Mouse (Mus musculus): Measurements from ENCODE around the gene Olfr1240. TPM values are rescaled to one million over a fixed set of nuclear protein-coding genes. Genes with fewer than 3 reads are reported as not detected.

Gene Olfr1240
- polyA plus RNA-seq (2012; rRNA removed): not detected in 2 replicates
- not detected in 2 replicates for polyA plus RNA-seq (2014; fragmentation: Nextera tagmentation; extraction: Ambion mirVana)

- WGBS: 83% methylated on average over 3 of the region's 3 CpGs
- TF ChIP-seq POLR2A (IDR thresholded peaks at IDR 0.05; ENCODE audit: borderline replicate concordance, extremely low read depth, insufficient read depth, insufficient read length): no peak
- Histone ChIP-seq H3K9ac (ENCODE audit: low read depth, low read length, severe bottlenecking) (no peak within 1 kb of the TSS), H3K4me3 (replicated peaks; ENCODE audit: low read length) (no peak within 1 kb of the TSS), H3K4me2 (replicated peaks; ENCODE audit: low read depth, low read length, severe bottlenecking) (no peak within 1 kb of the TSS), H3K36me3 (ENCODE audit: control insufficient read depth, insufficient read depth, low read length) (no peaks in the 10 kb centered on the region), H3K27ac (replicated peaks; ENCODE audit: low read depth, low read length) (no peak within 1 kb of the TSS), H3K9me3 (ENCODE audit: control insufficient read depth, low read length) (no peaks in the 10 kb centered on the region), H3K27me3 (ENCODE audit: control insufficient read depth, insufficient read depth, low read length) (no peaks in the 10 kb centered on the region), H3K4me1 (ENCODE audit: control insufficient read depth, insufficient read depth, low read length) (no peaks in the 10 kb centered on the region)
- ATAC-seq (ENCODE audit: low FRiP score, low read depth) (no peak), DNase-seq (ENCODE audit: low spot score) (no peak)
These were observed at the start of gene Olfr1240 for GRCm38 (mm10) chr2:89442900-89443299. Gene Olfr1240, minus strand, starts transcription at chr2:89443000.

DNA sequence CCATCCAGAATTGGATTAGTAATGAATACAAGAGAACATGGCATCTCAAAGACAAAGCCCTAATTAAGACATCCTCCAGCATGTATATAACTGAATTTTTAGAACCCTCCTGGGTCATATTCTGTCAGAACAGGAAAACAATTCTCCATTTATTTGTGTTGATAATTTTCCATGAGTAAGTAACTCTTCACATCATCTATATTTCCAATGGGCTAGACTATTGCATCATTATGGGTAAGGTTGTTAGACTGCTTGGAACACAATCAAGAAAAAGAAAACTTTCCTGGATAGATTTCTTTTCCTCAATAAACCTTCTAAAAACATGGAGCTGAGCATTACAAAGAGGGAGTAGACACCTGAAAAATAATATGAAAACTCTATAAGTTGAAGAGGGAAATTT is 44.2 kb upstream of the Olfr1240 start, which contains the start of gene Olfr1241:
TSS of gene Olfr1241 (minus strand) at position 101 of the 400 bp plus-strand sequence.
- Histone ChIP-seq H3K9me3 (ENCODE audit: control insufficient read depth, low read length) (no peaks in the 10 kb centered on the region), H3K9ac (ENCODE audit: low read depth, low read length, severe bottlenecking) (no peak within 1 kb of the TSS), H3K27me3 (ENCODE audit: control insufficient read depth, insufficient read depth, low read length) (no peaks in the 10 kb centered on the region), H3K4me1 (ENCODE audit: control insufficient read depth, insufficient read depth, low read length) (no peaks in the 10 kb centered on the region), H3K4me2 (replicated peaks; ENCODE audit: low read depth, low read length, severe bottlenecking) (no peak within 1 kb of the TSS), H3K4me3 (replicated peaks; ENCODE audit: low read length) (no peak within 1 kb of the TSS), H3K36me3 (ENCODE audit: control insufficient read depth, insufficient read depth, low read length) (no peaks in the 10 kb centered on the region), H3K27ac (replicated peaks; ENCODE audit: low read depth, low read length) (no peak within 1 kb of the TSS)
- ATAC-seq (ENCODE audit: low FRiP score, low read depth) (no peak), DNase-seq (ENCODE audit: low spot score) (no peak)
- TF ChIP-seq POLR2A (IDR thresholded peaks at IDR 0.05; ENCODE audit: borderline replicate concordance, extremely low read depth, insufficient read depth, insufficient read length): no peak

- Histone ChIP-seq H3K4me1 (ENCODE audit: control insufficient read depth, insufficient read depth, low read length) (no peaks in the 10 kb centered on the region), H3K4me3 (replicated peaks; ENCODE audit: low read length) (no peak within 1 kb of the TSS), H3K36me3 (ENCODE audit: control insufficient read depth, insufficient read depth, low read length) (no peaks in the 10 kb centered on the region), H3K9me3 (ENCODE audit: control insufficient read depth, low read length) (no peaks in the 10 kb centered on the region), H3K27ac (replicated peaks; ENCODE audit: low read depth, low read length) (no peak within 1 kb of the TSS), H3K4me2 (replicated peaks; ENCODE audit: low read depth, low read length, severe bottlenecking) (no peak within 1 kb of the TSS), H3K27me3 (ENCODE audit: control insufficient read depth, insufficient read depth, low read length) (no peaks in the 10 kb centered on the region), H3K9ac (ENCODE audit: low read depth, low read length, severe bottlenecking) (no peak within 1 kb of the TSS)
- DNase-seq (ENCODE audit: low spot score) (no peak), ATAC-seq (ENCODE audit: low FRiP score, low read depth) (no peak)
- 86% methylated on average over 2 of the region's 2 CpGs for WGBS
- TF ChIP-seq POLR2A (IDR thresholded peaks at IDR 0.05; ENCODE audit: borderline replicate concordance, extremely low read depth, insufficient read depth, insufficient read length): no peak
These were observed 22.5 kb downstream of the Olfr1240 start, which contains the start of gene Olfr1239 for GRCm38 (mm10) chr2:89420307-89420706. Gene Olfr1239, minus strand, starts transcription at chr2:89420407.

DNA sequence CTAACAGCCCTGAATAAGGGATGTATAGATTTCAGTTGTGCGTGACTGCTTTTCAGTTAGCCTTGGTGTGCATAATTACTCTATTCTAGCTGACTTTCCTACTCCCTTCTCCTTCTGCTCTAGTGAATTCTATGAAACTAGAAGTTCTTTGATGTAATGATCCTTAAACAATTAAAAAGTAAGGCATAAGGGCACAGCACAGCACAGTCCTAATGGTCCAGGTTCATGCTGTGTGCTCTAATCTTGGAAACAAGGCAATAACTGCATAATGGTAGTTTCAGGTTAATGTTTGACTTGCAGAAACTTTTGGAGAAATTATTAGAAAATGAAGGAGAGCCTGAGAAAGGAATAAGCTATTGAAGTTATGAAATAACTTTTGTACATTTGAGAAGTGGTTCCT is 28.2 kb downstream of the Olfr1240 start:
- Histone ChIP-seq H3K9ac (ENCODE audit: low read depth, low read length, severe bottlenecking) (no peak overlapping the region), H3K4me3 (replicated peaks; ENCODE audit: low read length) (no peak overlapping the region), H3K27me3 (ENCODE audit: control insufficient read depth, insufficient read depth, low read length) (no peaks in the 10 kb centered on the region), H3K4me2 (replicated peaks; ENCODE audit: low read depth, low read length, severe bottlenecking) (no peak overlapping the region), H3K27ac (replicated peaks; ENCODE audit: low read depth, low read length) (no peak overlapping the region), H3K36me3 (ENCODE audit: control insufficient read depth, insufficient read depth, low read length) (no peaks in the 10 kb centered on the region), H3K9me3 (ENCODE audit: control insufficient read depth, low read length) (no peaks in the 10 kb centered on the region), H3K4me1 (ENCODE audit: control insufficient read depth, insufficient read depth, low read length) (no peaks in the 10 kb centered on the region)
- TF ChIP-seq POLR2A (IDR thresholded peaks at IDR 0.05; ENCODE audit: borderline replicate concordance, extremely low read depth, insufficient read depth, insufficient read length): no peak
- whole genome bisulfite sequencing: 91% methylated on average over 1 of the region's 1 CpGs
- ATAC-seq (ENCODE audit: low FRiP score, low read depth) (no peak), DNase-seq (ENCODE audit: low spot score) (no peak)

GRCm38 (mm10) chr2:89409576-89409975 is 33.2 kb downstream of the Olfr1240 start, which contains the start of gene Olfr1238:
Gene Olfr1238, minus strand, starts transcription at chr2:89409676.
- Histone ChIP-seq H3K9ac (ENCODE audit: low read depth, low read length, severe bottlenecking) (no peak within 1 kb of the TSS), H3K27ac (replicated peaks; ENCODE audit: low read depth, low read length) (no peak within 1 kb of the TSS), H3K4me2 (replicated peaks; ENCODE audit: low read depth, low read length, severe bottlenecking) (no peak within 1 kb of the TSS), H3K9me3 (ENCODE audit: control insufficient read depth, low read length) (no peaks in the 10 kb centered on the region), H3K36me3 (ENCODE audit: control insufficient read depth, insufficient read depth, low read length) (no peaks in the 10 kb centered on the region), H3K4me1 (ENCODE audit: control insufficient read depth, insufficient read depth, low read length) (no peaks in the 10 kb centered on the region), H3K4me3 (replicated peaks; ENCODE audit: low read length) (no peak within 1 kb of the TSS), H3K27me3 (ENCODE audit: control insufficient read depth, insufficient read depth, low read length) (no peaks in the 10 kb centered on the region)
- DNase-seq (ENCODE audit: low spot score): no peak
- no peak for TF ChIP-seq POLR2A (IDR thresholded peaks at IDR 0.05; ENCODE audit: borderline replicate concordance, extremely low read depth, insufficient read depth, insufficient read length)
- no peak for ATAC-seq (ENCODE audit: low FRiP score, low read depth)
- WGBS: 92% methylated on average over 2 of the region's 2 CpGs

DNA sequence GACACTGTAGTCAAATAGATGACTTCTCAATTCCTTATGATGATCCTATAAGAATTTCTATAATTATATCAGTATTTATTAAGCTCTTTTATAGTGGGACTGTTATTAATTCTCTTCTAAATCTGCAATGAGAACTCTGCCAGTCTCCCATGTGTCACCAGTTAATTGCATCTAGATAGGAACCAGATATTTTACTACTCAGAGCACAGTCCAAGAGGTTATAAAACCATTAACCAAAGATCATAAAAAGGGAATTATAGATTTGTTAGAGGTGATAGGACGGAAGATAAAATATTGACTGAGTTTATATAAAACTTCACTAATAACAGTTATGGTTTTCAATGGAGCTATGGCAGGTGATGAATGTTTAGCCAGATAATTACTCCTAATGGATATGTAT is 41.9 kb downstream of the Olfr1240 start:
- H3K4me2 ChIP-seq (replicated peaks; ENCODE audit: low read depth, low read length, severe bottlenecking): no peak overlapping the region
- ATAC-seq (ENCODE audit: low FRiP score, low read depth) (no peak), DNase-seq (ENCODE audit: low spot score) (no peak)
- no peak overlapping the region for H3K9ac ChIP-seq (ENCODE audit: low read depth, low read length, severe bottlenecking)
- H3K27ac ChIP-seq (replicated peaks; ENCODE audit: low read depth, low read length): no peak overlapping the region
- H3K4me3 ChIP-seq (replicated peaks; ENCODE audit: low read length): no peak overlapping the region
- no peaks in the 10 kb centered on the region for H3K4me1 ChIP-seq (ENCODE audit: control insufficient read depth, insufficient read depth, low read length)
- no peaks in the 10 kb centered on the region for H3K27me3 ChIP-seq (ENCODE audit: control insufficient read depth, insufficient read depth, low read length)
- H3K36me3 ChIP-seq (ENCODE audit: control insufficient read depth, insufficient read depth, low read length): no peaks in the 10 kb centered on the region
- no peaks in the 10 kb centered on the region for H3K9me3 ChIP-seq (ENCODE audit: control insufficient read depth, low read length)
- no peak for TF ChIP-seq POLR2A (IDR thresholded peaks at IDR 0.05; ENCODE audit: borderline replicate concordance, extremely low read depth, insufficient read depth, insufficient read length)
- WGBS: 65% methylated on average over 1 of the region's 1 CpGs

Other genes with a start within 250 kb of the Olfr1240 start
- gene Olfr1226, start 243.0 kb downstream of the Olfr1240 start, polyA plus RNA-seq (2012; rRNA removed): not detected in 2 replicates
- not detected in 2 replicates for gene Olfr1226, start 243.0 kb downstream of the Olfr1240 start, polyA plus RNA-seq (2014; fragmentation: Nextera tagmentation; extraction: Ambion mirVana)
- gene Olfr1228, start 188.9 kb downstream of the Olfr1240 start, polyA plus RNA-seq (2012; rRNA removed): not detected in 2 replicates
- gene Olfr1228, start 188.9 kb downstream of the Olfr1240 start, polyA plus RNA-seq (2014; fragmentation: Nextera tagmentation; extraction: Ambion mirVana): not detected in 2 replicates
- gene Olfr1229, start 155.0 kb downstream of the Olfr1240 start, polyA plus RNA-seq (2012; rRNA removed): not detected in 2 replicates
- not detected in 2 replicates for gene Olfr1229, start 155.0 kb downstream of the Olfr1240 start, polyA plus RNA-seq (2014; fragmentation: Nextera tagmentation; extraction: Ambion mirVana)
- gene Olfr1230, start 145.7 kb downstream of the Olfr1240 start, polyA plus RNA-seq (2012; rRNA removed): not detected in 2 replicates
- gene Olfr1230, start 145.7 kb downstream of the Olfr1240 start, polyA plus RNA-seq (2014; fragmentation: Nextera tagmentation; extraction: Ambion mirVana): not detected in 2 replicates
- not detected in 2 replicates for gene Olfr1231, start 135.9 kb downstream of the Olfr1240 start, polyA plus RNA-seq (2012; rRNA removed)
- gene Olfr1231, start 135.9 kb downstream of the Olfr1240 start, polyA plus RNA-seq (2014; fragmentation: Nextera tagmentation; extraction: Ambion mirVana): not detected in 2 replicates
- gene Olfr1232, start 113.3 kb downstream of the Olfr1240 start, polyA plus RNA-seq (2012; rRNA removed): not detected in 2 replicates
- not detected in 2 replicates for gene Olfr1232, start 113.3 kb downstream of the Olfr1240 start, polyA plus RNA-seq (2014; fragmentation: Nextera tagmentation; extraction: Ambion mirVana)
- gene Olfr1233, start 100.6 kb downstream of the Olfr1240 start, polyA plus RNA-seq (2012; rRNA removed): not detected in 2 replicates
- not detected in 2 replicates for gene Olfr1233, start 100.6 kb downstream of the Olfr1240 start, polyA plus RNA-seq (2014; fragmentation: Nextera tagmentation; extraction: Ambion mirVana)
- gene Olfr1234, start 78.1 kb downstream of the Olfr1240 start, polyA plus RNA-seq (2012; rRNA removed): not detected in 2 replicates
- not detected in 2 replicates for gene Olfr1234, start 78.1 kb downstream of the Olfr1240 start, polyA plus RNA-seq (2014; fragmentation: Nextera tagmentation; extraction: Ambion mirVana)
- gene Olfr1238, start 33.3 kb downstream of the Olfr1240 start, polyA plus RNA-seq (2012; rRNA removed): not detected in 2 replicates
- gene Olfr1238, start 33.3 kb downstream of the Olfr1240 start, polyA plus RNA-seq (2014; fragmentation: Nextera tagmentation; extraction: Ambion mirVana): not detected in 2 replicates
- gene Olfr1239, start 22.6 kb downstream of the Olfr1240 start, polyA plus RNA-seq (2012; rRNA removed): not detected in 2 replicates
- not detected in 2 replicates for gene Olfr1239, start 22.6 kb downstream of the Olfr1240 start, polyA plus RNA-seq (2014; fragmentation: Nextera tagmentation; extraction: Ambion mirVana)
- not detected in 2 replicates for gene Olfr1241, start 44.1 kb upstream of the Olfr1240 start, polyA plus RNA-seq (2012; rRNA removed)
- gene Olfr1241, start 44.1 kb upstream of the Olfr1240 start, polyA plus RNA-seq (2014; fragmentation: Nextera tagmentation; extraction: Ambion mirVana): not detected in 2 replicates
- gene Olfr1242, start 55.3 kb upstream of the Olfr1240 start, polyA plus RNA-seq (2012; rRNA removed): not detected in 2 replicates
- gene Olfr1242, start 55.3 kb upstream of the Olfr1240 start, polyA plus RNA-seq (2014; fragmentation: Nextera tagmentation; extraction: Ambion mirVana): not detected in 2 replicates
- not detected in 2 replicates for gene Olfr1243, start 88.5 kb upstream of the Olfr1240 start, polyA plus RNA-seq (2012; rRNA removed)
- not detected in 2 replicates for gene Olfr1243, start 88.5 kb upstream of the Olfr1240 start, polyA plus RNA-seq (2014; fragmentation: Nextera tagmentation; extraction: Ambion mirVana)
- not detected in 2 replicates for gene Olfr1245, start 135.4 kb upstream of the Olfr1240 start, polyA plus RNA-seq (2012; rRNA removed)
- gene Olfr1245, start 135.4 kb upstream of the Olfr1240 start, polyA plus RNA-seq (2014; fragmentation: Nextera tagmentation; extraction: Ambion mirVana): not detected in 2 replicates
- not detected in 2 replicates for gene Olfr1246, start 150.2 kb upstream of the Olfr1240 start, polyA plus RNA-seq (2012; rRNA removed)
- gene Olfr1246, start 150.2 kb upstream of the Olfr1240 start, polyA plus RNA-seq (2014; fragmentation: Nextera tagmentation; extraction: Ambion mirVana): not detected in 2 replicates
- gene Olfr1247, start 171.1 kb upstream of the Olfr1240 start, polyA plus RNA-seq (2012; rRNA removed): not detected in 2 replicates
- not detected in 2 replicates for gene Olfr1247, start 171.1 kb upstream of the Olfr1240 start, polyA plus RNA-seq (2014; fragmentation: Nextera tagmentation; extraction: Ambion mirVana)
- not detected in 2 replicates for gene Olfr1248, start 175.2 kb upstream of the Olfr1240 start, polyA plus RNA-seq (2012; rRNA removed)
- gene Olfr1248, start 175.2 kb upstream of the Olfr1240 start, polyA plus RNA-seq (2014; fragmentation: Nextera tagmentation; extraction: Ambion mirVana): not detected in 2 replicates
- gene Olfr1249, start 192.0 kb upstream of the Olfr1240 start, polyA plus RNA-seq (2012; rRNA removed): not detected in 2 replicates
- not detected in 2 replicates for gene Olfr1249, start 192.0 kb upstream of the Olfr1240 start, polyA plus RNA-seq (2014; fragmentation: Nextera tagmentation; extraction: Ambion mirVana)
- gene Olfr1250, start 218.5 kb upstream of the Olfr1240 start, polyA plus RNA-seq (2012; rRNA removed): not detected in 2 replicates
- gene Olfr1250, start 218.5 kb upstream of the Olfr1240 start, polyA plus RNA-seq (2014; fragmentation: Nextera tagmentation; extraction: Ambion mirVana): not detected in 2 replicates
- not detected in 2 replicates for gene Olfr1251, start 228.9 kb upstream of the Olfr1240 start, polyA plus RNA-seq (2012; rRNA removed)
- gene Olfr1251, start 228.9 kb upstream of the Olfr1240 start, polyA plus RNA-seq (2014; fragmentation: Nextera tagmentation; extraction: Ambion mirVana): not detected in 2 replicates